Mouse (Mus musculus) neural tube, embryonic 10.5 days (tissue): ENCODE measurements around the gene Ubap1.

Source experiments
- DNase-seq: peaks from one replicate; pipeline ENCODE4 v3.0.0-alpha.2; 2017; ENCODE audit warnings: low spot score; ENCODE audit errors: extremely low spot score

The Ubap1 gene

DNA sequence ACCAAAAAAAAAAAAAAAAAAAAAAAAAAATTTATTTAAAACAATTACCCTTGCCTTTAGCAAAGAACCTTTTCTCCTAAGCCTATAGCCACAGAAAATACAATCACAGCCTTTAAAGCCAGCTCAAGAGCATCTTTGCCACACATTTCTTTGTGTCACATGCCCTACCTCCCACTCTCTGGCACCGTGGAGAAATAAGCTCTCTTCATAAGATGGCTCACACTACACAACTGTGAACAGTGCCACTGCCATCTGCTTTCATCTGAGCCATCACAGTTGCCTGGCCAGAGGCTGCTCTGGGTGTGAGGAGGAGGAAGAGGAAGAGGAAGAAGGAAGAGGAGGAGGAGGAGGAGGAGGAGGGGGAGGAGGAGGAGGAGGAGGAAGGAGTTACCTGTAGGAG is 60.5 kb downstream of the Ubap1 start:
- DNase-seq, result no peak

DNA sequence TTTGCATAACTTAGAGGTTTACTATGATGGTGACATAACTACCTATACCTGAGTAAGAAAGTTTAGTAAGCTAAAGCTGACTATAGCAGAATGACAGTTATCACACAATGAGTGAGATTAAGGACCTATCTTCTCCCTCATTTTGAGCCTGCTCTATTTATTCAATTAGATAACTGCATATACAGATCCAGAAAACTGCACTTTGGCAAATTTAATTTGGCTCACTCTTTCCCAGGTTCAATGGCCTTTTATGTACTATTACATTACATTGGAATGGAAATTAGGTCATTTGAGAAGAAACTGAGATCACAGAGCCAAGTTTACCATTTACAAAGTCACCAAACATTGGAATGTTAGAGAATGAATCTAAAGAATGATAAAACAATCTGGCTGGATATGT is 68.2 kb downstream of the Ubap1 start:
- DNase-seq, result no peak

DNA sequence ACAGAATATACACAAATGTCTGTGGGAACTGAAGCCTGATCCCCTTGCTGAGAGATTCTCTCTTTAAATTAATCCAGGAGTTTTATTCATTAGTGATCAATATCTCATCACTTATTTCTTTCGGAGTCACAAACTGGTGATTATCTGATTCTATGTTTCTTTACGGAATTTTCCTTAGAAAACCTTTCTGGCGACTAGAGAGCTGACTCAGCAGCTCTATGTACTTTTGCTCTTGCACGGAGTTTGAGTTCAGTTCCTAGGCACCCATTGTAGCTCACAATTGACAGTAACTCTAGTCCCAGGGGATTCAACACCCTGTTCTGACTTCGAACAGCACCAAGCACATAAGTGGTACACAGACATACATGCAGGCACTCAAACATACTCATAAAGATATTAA is 90.1 kb downstream of the Ubap1 start:
- no peak for DNase-seq
